Mouse (Mus musculus) brain, embryonic 14.5 days (tissue): ENCODE results near the gene Lingo3. TPM values are rescaled to one million over a fixed set of nuclear protein-coding genes. Genes with fewer than 3 reads are reported as not detected.

Experiments used
- DNase-seq: peaks from one replicate; pipeline ENCODE4 v3.0.0-alpha.2; 2011; ENCODE audit warnings: low read depth
- CTCF ChIP-seq: fragments of 200-500 bp; IDR thresholded peaks from 2 replicates; pipeline ENCODE4 v1.5.1; 2012; ENCODE audit warnings: inconsistent platforms, mild to moderate bottlenecking, moderate library complexity, borderline replicate concordance; ENCODE audit not compliant: insufficient read depth, insufficient read length; ENCODE audit errors: extremely low read depth
- POLR2A ChIP-seq: fragments of 200-500 bp; IDR thresholded peaks from 2 replicates; pipeline ENCODE4 v1.6.1; 2012; ENCODE audit warnings: mild to moderate bottlenecking, inconsistent platforms, borderline replicate concordance; ENCODE audit not compliant: poor library complexity, insufficient read depth, insufficient read length, severe bottlenecking; ENCODE audit errors: extremely low read depth
- polyA plus RNA-seq: library from polyadenylated mRNA; depleted of rRNA; stranded (reverse); fragments of >200 nt; gene quantifications from 2 replicates; pipeline ENCODE4 v1.2.3, GENCODE M21; 2012

Gene Lingo3
- polyA plus RNA-seq, 1 experiment = 7.7 TPM

DNA sequence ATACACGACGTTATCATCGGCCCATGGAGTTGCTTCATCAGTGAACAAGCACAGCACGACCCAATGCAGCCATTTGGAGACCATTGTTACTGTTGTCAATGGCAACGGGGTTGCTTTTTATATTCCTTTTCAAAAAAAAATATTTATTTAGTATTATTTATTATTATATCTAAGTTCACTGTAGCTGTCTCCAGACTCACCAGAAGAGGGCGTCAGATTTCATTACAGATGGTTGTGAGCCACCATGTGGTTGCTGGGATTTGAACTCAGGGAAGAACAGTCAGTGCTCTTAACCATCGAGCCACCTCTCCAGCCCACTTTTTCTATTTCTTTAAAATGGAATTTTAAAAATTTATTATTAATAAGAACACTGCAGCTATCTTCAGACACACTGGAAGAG, 29.0 kb downstream of the Lingo3 start:
- TF ChIP-seq POLR2A = no peak
- no peak for DNase-seq

DNA sequence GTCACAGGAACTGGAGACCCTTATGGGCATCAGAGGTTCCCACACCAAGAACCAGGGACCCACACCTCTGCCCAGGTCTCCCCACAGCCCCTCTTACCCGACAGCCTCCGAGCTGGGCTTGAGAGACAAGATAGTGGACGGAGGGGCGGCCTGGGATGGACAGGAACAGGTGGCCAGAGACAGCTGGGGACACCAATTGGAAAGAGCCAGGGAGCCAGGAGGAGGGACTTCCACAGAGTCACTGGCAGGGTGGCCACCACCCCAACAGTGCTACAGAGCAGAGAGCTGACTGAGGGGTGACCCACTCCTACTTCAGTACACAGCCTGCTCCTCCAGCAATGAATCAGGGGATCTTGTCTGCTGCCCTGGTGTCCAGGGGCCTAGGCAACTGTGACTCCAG, 30.5 kb downstream of the Lingo3 start, which contains the start of gene Jsrp1:
Gene Jsrp1 (minus strand): TSS at position 133 of the 400 bp plus-strand sequence.
- DNase-seq = no peak

GRCm38 (mm10) chr10:80812391-80813041, 31.3 kb downstream of the Lingo3 start:
- no peak for TF ChIP-seq POLR2A
- no peak for TF ChIP-seq CTCF
- no peak for DNase-seq

More for the DNA sequence above, 30.5 kb downstream of the Lingo3 start, which contains the start of gene Jsrp1:
- TF ChIP-seq CTCF (no peak), POLR2A (no peak)

GRCm38 (mm10) chr10:80810084-80810483, 33.8 kb downstream of the Lingo3 start:
- DNase-seq = no peak
- TF ChIP-seq CTCF = no peak

DNA sequence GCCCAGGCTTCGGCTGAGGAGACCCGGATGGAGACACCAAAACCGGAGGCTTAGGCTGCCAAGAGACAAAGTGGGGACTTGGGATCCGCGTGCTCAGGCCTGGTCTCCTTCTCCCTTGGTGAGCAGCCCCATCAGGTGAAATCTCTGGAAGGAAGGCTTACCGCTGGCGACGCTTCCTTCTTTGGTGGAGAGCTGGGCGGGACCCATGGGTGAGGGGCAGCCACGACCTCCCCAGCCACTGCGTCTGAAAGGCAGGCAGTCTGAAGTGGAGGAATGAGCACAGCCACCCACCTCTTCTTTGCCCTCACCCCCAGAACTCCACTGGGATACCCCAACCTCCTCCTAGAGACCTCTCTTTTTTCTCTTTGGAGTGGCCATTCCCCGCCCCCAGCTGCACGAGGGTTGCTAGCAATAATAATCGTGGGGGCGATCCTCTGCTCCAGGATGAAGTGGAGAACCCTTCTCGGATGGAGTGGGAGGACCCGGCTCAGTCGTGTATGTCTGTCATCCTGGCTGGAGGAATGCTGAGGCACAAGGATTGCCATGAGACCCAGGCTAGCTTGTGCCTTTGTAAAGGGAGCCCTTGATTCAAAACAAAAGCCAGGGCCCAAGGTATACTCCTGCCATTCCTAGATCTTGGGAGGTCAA, 34.7 kb downstream of the Lingo3 start:
- TF ChIP-seq POLR2A = no peak
- no peak for TF ChIP-seq CTCF
- DNase-seq = no peak

- DNase-seq = no peak
- no peak for TF ChIP-seq CTCF
- TF ChIP-seq POLR2A = no peak
Observed at GRCm38 (mm10) chr10:80808099-80808984, 35.5 kb downstream of the Lingo3 start.

GRCm38 (mm10) chr10:80807057-80807627, 36.7 kb downstream of the Lingo3 start:
- peak; percentile 21; the same call in 1 of the 2 replicates for TF ChIP-seq POLR2A
- TF ChIP-seq CTCF = no peak
- peak; percentile 94 for DNase-seq

- no peak for DNase-seq
- no peak for TF ChIP-seq POLR2A
- no peak for TF ChIP-seq CTCF
Observed at GRCm38 (mm10) chr10:80806341-80807056, 37.3 kb downstream of the Lingo3 start.

DNA sequence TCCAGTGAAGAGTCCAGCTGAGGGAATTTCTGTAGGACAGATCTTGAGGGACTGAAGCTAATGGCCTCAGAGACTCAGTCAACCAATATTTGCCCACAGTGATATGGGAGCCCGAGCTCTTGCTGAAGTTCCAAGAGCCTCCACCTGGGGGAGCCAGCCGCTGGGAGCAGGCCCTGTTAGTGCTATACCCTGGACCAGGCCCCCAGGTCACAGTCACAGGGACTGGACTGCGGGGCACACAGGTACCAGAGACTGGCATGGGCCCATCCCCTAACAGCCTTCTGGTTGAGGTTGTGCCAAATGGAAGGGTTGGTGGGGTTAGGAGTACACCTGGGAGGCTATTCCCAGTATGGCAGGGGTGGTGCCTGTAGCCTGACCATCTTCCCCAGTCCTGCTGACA, 37.9 kb downstream of the Lingo3 start:
- DNase-seq = peak; percentile 52

GRCm38 (mm10) chr10:80805322-80805721, 38.5 kb downstream of the Lingo3 start:
- DNase-seq = no peak
- no peak for TF ChIP-seq CTCF

More for the DNA sequence above, 37.9 kb downstream of the Lingo3 start:
- TF ChIP-seq POLR2A (no peak), CTCF (peak; percentile 76)

GRCm38 (mm10) chr10:80804916-80805315, 38.9 kb downstream of the Lingo3 start, which contains the start of gene Amh:
TSS of gene Amh (plus strand) at chr10:80805243.
- DNase-seq = no peak
- TF ChIP-seq CTCF (no peak), POLR2A (no peak)
